20 mouse cellular contexts compared by ENCODE assay signal in the genomic region with DNA sequence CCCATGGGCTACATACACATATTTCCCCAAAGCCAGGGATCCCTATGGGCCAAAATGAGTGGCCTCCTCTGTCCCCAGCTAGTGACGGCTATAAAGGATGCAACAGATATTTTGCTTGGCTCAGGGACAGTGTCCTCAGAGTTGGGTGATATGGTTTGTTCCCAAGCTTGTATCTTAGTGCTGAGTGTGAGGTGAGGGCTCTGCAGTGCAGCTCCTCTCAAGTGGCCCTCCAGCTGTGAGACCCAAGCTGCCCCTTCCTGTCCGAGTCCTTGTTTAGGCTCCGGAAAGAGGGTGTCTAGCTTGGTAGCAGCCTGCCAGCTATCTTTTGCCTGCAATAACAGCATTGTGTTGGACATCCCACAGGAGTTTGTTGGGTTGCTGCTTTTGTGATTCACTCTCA.
DNase-seq lines count a peak whose midpoint lies in the region; ATAC-seq and TF ChIP-seq lines count a peak whose summit lies in the region.
"Had no signal": no experiment of that assay in that cellular context is flagged by ENCODE, and none has a peak within 500 bp of the region (broad histone marks: within the 10 kb centered on the region; RNA-seq: fewer than 3 reads in every experiment).

No protein-coding gene starts in this region.

- H3K9ac ChIP-seq in forebrain, embryonic 11.5 days (ENCODE audit: low read length) = no peak overlapping the region
- H3K9ac ChIP-seq in midbrain, postnatal 0 days (replicated peaks; ENCODE audit: low read length, poor library complexity, severe bottlenecking) = no peak overlapping the region
- H3K9ac ChIP-seq: lung, embryonic 15.5 days had no signal

- no peak for TF ChIP-seq CTCF in thymus, adult 2 months (IDR thresholded peaks at IDR 0.05; ENCODE audit: borderline replicate concordance, control insufficient read depth, extremely low read depth, insufficient read depth, low read length, poor library complexity)
- no peak for TF ChIP-seq CTCF in left cerebral cortex, adult 2 months (IDR thresholded peaks at IDR 0.05)
- no peak for TF ChIP-seq CTCF in midbrain, postnatal 0 days (IDR thresholded peaks at IDR 0.05)

- H3K27ac ChIP-seq in forebrain, embryonic 10.5 days = peak overlapping the region; percentile 33; the same call in 1 of the 2 replicates
- no peak overlapping the region for H3K27ac ChIP-seq in forebrain, embryonic 11.5 days (ENCODE audit: low read depth, low read length)
- peak overlapping the region; percentile 46 for H3K27ac ChIP-seq in thymus, adult 2 months (ENCODE audit: control insufficient read depth, insufficient read depth, low read length)
- H3K27ac ChIP-seq in left cerebral cortex, adult 2 months = no peak overlapping the region
- no peak overlapping the region for H3K27ac ChIP-seq in midbrain, postnatal 0 days (ENCODE audit: low read depth, low read length)
- H3K27ac ChIP-seq: kidney, postnatal 0 days; lung, embryonic 15.5 days; stomach, postnatal 0 days had no signal

- no peak for TF ChIP-seq POLR2A in thymus, adult 2 months (IDR thresholded peaks at IDR 0.05; ENCODE audit: control insufficient read depth, extremely low read depth, insufficient read depth, low read length, poor library complexity)

- H3K4me2 ChIP-seq in forebrain, embryonic 11.5 days (ENCODE audit: low read depth, low read length, severe bottlenecking) = no peak overlapping the region
- H3K4me2 ChIP-seq in midbrain, postnatal 0 days (ENCODE audit: low read depth, low read length, poor library complexity, severe bottlenecking) = no peak overlapping the region
- H3K4me2 ChIP-seq: lung, embryonic 15.5 days had no signal

- no peaks in the 10 kb centered on the region for H3K9me3 ChIP-seq in forebrain, embryonic 10.5 days
- H3K9me3 ChIP-seq in forebrain, embryonic 11.5 days (ENCODE audit: control insufficient read depth, low read length) = no peaks in the 10 kb centered on the region
- H3K9me3 ChIP-seq in midbrain, postnatal 0 days (ENCODE audit: low read length) = no peaks in the 10 kb centered on the region
- H3K9me3 ChIP-seq: G1E; lung, embryonic 15.5 days had no signal

- intact Hi-C loops in left cerebral cortex, adult 2 months (cut with DNase I) = no loop called here

- 90% methylated on average over 3 of the region's 3 CpGs for WGBS in forebrain, embryonic 10.5 days
- 77% methylated on average over 3 of the region's 3 CpGs for WGBS in forebrain, embryonic 11.5 days
- 95% methylated on average over 3 of the region's 3 CpGs for WGBS in thymus, adult 2 months
- 91% methylated on average over 3 of the region's 3 CpGs for WGBS in midbrain, postnatal 0 days

- DNase-seq in forebrain, embryonic 10.5 days (ENCODE audit: extremely low spot score, low spot score) = no peak
- DNase-seq in forebrain, embryonic 11.5 days (ENCODE audit: low spot score) = no peak
- DNase-seq in thymus, adult 2 months = no peak
- no peak for DNase-seq in thymus, adult 18-20 months
- peak; percentile 30 for DNase-seq in heart, postnatal 4 days
- DNase-seq in kidney, adult 9 months = no peak
- no peak for DNase-seq in left cerebral cortex, adult 2 months (ENCODE audit: extremely low spot score in 1 of 2, low spot score in 2 of 2)
- no peak for DNase-seq in midbrain, postnatal 0 days (ENCODE audit: low spot score)
- DNase-seq: adrenal gland, adult 2 months; cerebellum, postnatal 14 days; liver; thymus, postnatal 25 days had no signal

- no peak for ATAC-seq in forebrain, embryonic 11.5 days (replicated peaks; ENCODE audit: low FRiP score)
- no peak for ATAC-seq in midbrain, postnatal 0 days (ENCODE audit: low FRiP score)
- ATAC-seq: CD4-positive, CD25-positive, alpha-beta regulatory T cell, adult 4 months; forebrain, embryonic 14.5 days; intestine, embryonic 16.5 days; midbrain, embryonic 16.5 days had no signal

- H3K4me1 ChIP-seq in forebrain, embryonic 10.5 days = peaks cover 68% of the 10 kb centered on the region
- no peaks in the 10 kb centered on the region; the same call in none of the 2 replicates for H3K4me1 ChIP-seq in forebrain, embryonic 11.5 days (replicated peaks; ENCODE audit: control insufficient read depth, insufficient read depth, low read length)
- peaks cover 51% of the 10 kb centered on the region for H3K4me1 ChIP-seq in thymus, adult 2 months (replicated peaks; ENCODE audit: control insufficient read depth, insufficient read depth, low read length)
- peaks cover 22% of the 10 kb centered on the region; the same call in 1 of the 2 replicates for H3K4me1 ChIP-seq in midbrain, postnatal 0 days (ENCODE audit: insufficient read depth, low read length)

- H3K27me3 ChIP-seq in forebrain, embryonic 10.5 days (ENCODE audit: poor library complexity, severe bottlenecking) = no peaks in the 10 kb centered on the region
- no peaks in the 10 kb centered on the region for H3K27me3 ChIP-seq in forebrain, embryonic 11.5 days (ENCODE audit: control insufficient read depth, insufficient read depth, low read length)
- no peaks in the 10 kb centered on the region for H3K27me3 ChIP-seq in thymus, adult 2 months (ENCODE audit: control insufficient read depth, insufficient read depth, low read length)
- H3K27me3 ChIP-seq in midbrain, postnatal 0 days (ENCODE audit: insufficient read depth, low read length) = no peaks in the 10 kb centered on the region
- H3K27me3 ChIP-seq: lung, embryonic 15.5 days had no signal

- no peaks in the 10 kb centered on the region for H3K36me3 ChIP-seq in forebrain, embryonic 10.5 days (replicated peaks)
- H3K36me3 ChIP-seq in forebrain, embryonic 11.5 days (ENCODE audit: control insufficient read depth, insufficient read depth, low read length) = no peaks in the 10 kb centered on the region
- H3K36me3 ChIP-seq in thymus, adult 2 months (ENCODE audit: control insufficient read depth, insufficient read depth, low read length) = peaks cover 74% of the 10 kb centered on the region
- H3K36me3 ChIP-seq in midbrain, postnatal 0 days (ENCODE audit: insufficient read depth, low read length) = no peaks in the 10 kb centered on the region
- H3K36me3 ChIP-seq: G1E; lung, embryonic 15.5 days had no signal

- no peak overlapping the region for H3K4me3 ChIP-seq in forebrain, embryonic 10.5 days
- H3K4me3 ChIP-seq in forebrain, embryonic 11.5 days (ENCODE audit: low read depth, low read length) = no peak overlapping the region
- peak overlapping the region; percentile 27 for H3K4me3 ChIP-seq in thymus, adult 2 months (ENCODE audit: control insufficient read depth, insufficient read depth, low read length)
- no peak overlapping the region for H3K4me3 ChIP-seq in left cerebral cortex, adult 2 months
- no peak overlapping the region for H3K4me3 ChIP-seq in midbrain, postnatal 0 days (ENCODE audit: low read depth, low read length)
- H3K4me3 ChIP-seq: lung, embryonic 15.5 days had no signal

Comparison
In these comparisons a context has a peak if more than half of its experiments do, and no peak if none do; other contexts are left out.
1. H3K27ac ChIP-seq: peak in forebrain, embryonic 10.5 days (single experiment) and thymus, adult 2 months (single experiment); none in forebrain, embryonic 11.5 days (single experiment), left cerebral cortex, adult 2 months (single experiment) and midbrain, postnatal 0 days (single experiment).